Mouse (Mus musculus) ES-E14 (cell line): Measurements from ENCODE around the gene Nr2f6. TPM values are rescaled to one million over a fixed set of nuclear protein-coding genes. Genes with fewer than 3 reads are reported as not detected.

Experiments
- DNase-seq: peaks from one replicate; pipeline ENCODE4 v3.0.0-alpha.2; 2013; ENCODE audit warnings: low read depth, low spot score
- H3K27ac ChIP-seq: 2 replicates; pipeline ENCODE4 v1.5.1; 2012; ENCODE audit warnings: low read depth, mild to moderate bottlenecking, low read length, moderate library complexity, mixed read lengths; ENCODE audit not compliant: poor library complexity, insufficient read depth, severe bottlenecking
- H3K36me3 ChIP-seq: 2 replicates; pipeline ENCODE4 v1.6.1; 2012; ENCODE audit warnings: mild to moderate bottlenecking, low read length, moderate library complexity, mixed read lengths; ENCODE audit not compliant: control insufficient read depth, poor library complexity, insufficient read depth, severe bottlenecking
- H3K4me1 ChIP-seq, 2 experiments: fragments of 150-350 bp in 1 of 2; sonication (generic) in 1 of 2; 2 replicates each; pipeline ENCODE4 v1.6.1; 2012; ENCODE audit warnings: low read length in 2 of 2, mild to moderate bottlenecking in 1 of 2, mixed read lengths in 1 of 2; ENCODE audit not compliant: control insufficient read depth in 2 of 2, insufficient read depth in 2 of 2, poor library complexity in 1 of 2
- H3K4me3 ChIP-seq, 2 experiments: fragments of 150-350 bp in 1 of 2; sonication (generic) in 1 of 2; 2 replicates each; pipeline ENCODE4 v1.5.1; 2012; ENCODE audit warnings: low read length in 2 of 2, low read depth in 1 of 2, mild to moderate bottlenecking in 1 of 2, mixed read lengths in 1 of 2; ENCODE audit not compliant: insufficient read depth in 1 of 2, poor library complexity in 1 of 2, severe bottlenecking in 1 of 2
- H3K9ac ChIP-seq: 2 replicates; pipeline ENCODE4 v1.6.1; 2012; ENCODE audit warnings: low read depth, mild to moderate bottlenecking, low read length, mixed read lengths; ENCODE audit not compliant: poor library complexity, insufficient read depth, severe bottlenecking
- H3K9me3 ChIP-seq: fragments of 150-350 bp; sonication (generic); 2 replicates; pipeline ENCODE4 v1.6.1; 2012; ENCODE audit warnings: low read depth, mild to moderate bottlenecking, low read length; ENCODE audit not compliant: control insufficient read depth, insufficient read depth
- CHD2 ChIP-seq: IDR thresholded peaks from 2 replicates; pipeline ENCODE4 v1.6.1; 2014; ENCODE audit warnings: mild to moderate bottlenecking, low read depth, low read length, inconsistent platforms
- HCFC1 ChIP-seq: IDR thresholded peaks from 2 replicates; pipeline ENCODE4 v1.6.1; 2012; ENCODE audit warnings: low read length, inconsistent platforms, borderline replicate concordance; ENCODE audit not compliant: insufficient read depth
- MAFK ChIP-seq: IDR thresholded peaks from 2 replicates; pipeline ENCODE4 v1.6.1; 2014; ENCODE audit warnings: mild to moderate bottlenecking, low read depth, low read length, inconsistent platforms; ENCODE audit not compliant: insufficient read depth
- ZC3H11A ChIP-seq: IDR thresholded peaks from 2 replicates; pipeline ENCODE4 v1.6.1; 2012; ENCODE audit warnings: low read depth, mild to moderate bottlenecking, inconsistent platforms, low read length, borderline replicate concordance
- ZNF384 ChIP-seq: IDR thresholded peaks from 2 replicates; pipeline ENCODE4 v1.6.1; 2012; ENCODE audit warnings: low read depth, low read length, inconsistent platforms
- in situ Hi-C, 2 experiments: fragments of 600-800 bp; cut with MboI; formaldehyde crosslinking; loops; one replicate each; pipeline ENCODE4 v1.15.1; 2025; ENCODE audit warnings: low sequenced_read_pairs in 2 of 2, inconsistent platforms in 1 of 2; ENCODE audit not compliant: unreplicated experiment in 2 of 2
- total RNA-seq: library from RNA; depleted of rRNA; stranded (reverse); fragments of 300-350 nt; gene quantifications from 2 replicates; pipeline ENCODE4 v1.2.3, GENCODE M21; 2012

Nr2f6 gene
- total RNA-seq, 1 experiment: 52.8 TPM

- peaks cover 10 to 34% of the 10 kb centered on the region in 2 experiments for H3K4me1 ChIP-seq
- H3K27ac ChIP-seq: peak overlapping the region; percentile 58; the same call in 1 of the 2 replicates
- TF ChIP-seq MAFK: no peak
- no peak for TF ChIP-seq CHD2
- no peak for TF ChIP-seq HCFC1
- no peaks in the 10 kb centered on the region for H3K9me3 ChIP-seq
- in situ Hi-C loops: no loop called here
- H3K9ac ChIP-seq: no peak overlapping the region
- H3K4me3 ChIP-seq: no peak overlapping the region
- no peak for DNase-seq
- H3K36me3 ChIP-seq: no peaks in the 10 kb centered on the region; the same call in 1 of the 2 replicates
Measured at GRCm38 (mm10) chr8:71383860-71384259, 2.1 kb upstream of the Nr2f6 start.

GRCm38 (mm10) chr8:71383396-71383795 is 1.6 kb upstream of the Nr2f6 start:
- Histone ChIP-seq H3K4me3 (no peak overlapping the region), H3K27ac (peak overlapping the region; percentile 58; the same call in 1 of the 2 replicates), H3K36me3 (no peaks in the 10 kb centered on the region; the same call in 1 of the 2 replicates), H3K4me1 (peaks cover 10 to 34% of the 10 kb centered on the region in 2 experiments), H3K9me3 (no peaks in the 10 kb centered on the region), H3K9ac (no peak overlapping the region)
- DNase-seq: no peak
- in situ Hi-C loops: no loop called here
- TF ChIP-seq ZNF384 (no peak), ZC3H11A (no peak), CHD2 (no peak), HCFC1 (no peak), MAFK (no peak)

- in situ Hi-C loops: no loop called here
- Histone ChIP-seq H3K9ac (peak overlapping the region; percentile 54; the same call in 1 of the 2 replicates), H3K9me3 (no peaks in the 10 kb centered on the region), H3K27ac (peak overlapping the region; percentile 75; the same call in 1 of the 2 replicates), H3K36me3 (peaks cover 2% of the 10 kb centered on the region; the same call in 1 of the 2 replicates), H3K4me3 (peak overlapping the region; percentile 81 to 91), H3K4me1 (peaks cover 10 to 30% of the 10 kb centered on the region in 2 experiments)
- TF ChIP-seq CHD2 (no peak), MAFK (no peak), ZNF384 (peak; percentile 78), HCFC1 (no peak)
- no peak for DNase-seq
Measured at GRCm38 (mm10) chr8:71381971-71382961, 506 bp upstream of the Nr2f6 start.

GRCm38 (mm10) chr8:71380178-71381171 is 1.3 kb downstream of the Nr2f6 start:
- DNase-seq: no peak
- Histone ChIP-seq H3K27ac (peak overlapping the region; percentile 86; the same call in 1 of the 2 replicates), H3K9me3 (no peaks in the 10 kb centered on the region), H3K4me3 (peak overlapping the region; percentile 70 to 91), H3K4me1 (peaks cover 4 to 32% of the 10 kb centered on the region in 2 experiments), H3K9ac (peak overlapping the region; percentile 89), H3K36me3 (peaks cover 2% of the 10 kb centered on the region; the same call in 1 of the 2 replicates)
- in situ Hi-C loops: no loop called here
- no peak for TF ChIP-seq CHD2
- TF ChIP-seq HCFC1: no peak
- TF ChIP-seq ZNF384: no peak
- TF ChIP-seq MAFK: no peak
- TF ChIP-seq ZC3H11A: no peak
